Mouse (Mus musculus) ES-E14 (cell line): ENCODE data around the gene Git1. TPM values are rescaled to one million over a fixed set of nuclear protein-coding genes. Genes with fewer than 3 reads are reported as not detected.

Source experiments
- DNase-seq: peaks from one replicate; pipeline ENCODE4 v3.0.0-alpha.2; 2013; ENCODE audit warnings: low read depth, low spot score
- H3K27ac ChIP-seq: 2 replicates; pipeline ENCODE4 v1.5.1; 2012; ENCODE audit warnings: low read depth, mild to moderate bottlenecking, low read length, moderate library complexity, mixed read lengths; ENCODE audit not compliant: poor library complexity, insufficient read depth, severe bottlenecking
- H3K36me3 ChIP-seq: 2 replicates; pipeline ENCODE4 v1.6.1; 2012; ENCODE audit warnings: mild to moderate bottlenecking, low read length, moderate library complexity, mixed read lengths; ENCODE audit not compliant: control insufficient read depth, poor library complexity, insufficient read depth, severe bottlenecking
- H3K4me1 ChIP-seq, 2 experiments: fragments of 150-350 bp in 1 of 2; sonication (generic) in 1 of 2; 2 replicates each; pipeline ENCODE4 v1.6.1; 2012; ENCODE audit warnings: low read length in 2 of 2, mild to moderate bottlenecking in 1 of 2, mixed read lengths in 1 of 2; ENCODE audit not compliant: control insufficient read depth in 2 of 2, insufficient read depth in 2 of 2, poor library complexity in 1 of 2
- H3K4me3 ChIP-seq, 2 experiments: fragments of 150-350 bp in 1 of 2; sonication (generic) in 1 of 2; 2 replicates each; pipeline ENCODE4 v1.5.1; 2012; ENCODE audit warnings: low read length in 2 of 2, low read depth in 1 of 2, mild to moderate bottlenecking in 1 of 2, mixed read lengths in 1 of 2; ENCODE audit not compliant: insufficient read depth in 1 of 2, poor library complexity in 1 of 2, severe bottlenecking in 1 of 2
- H3K9ac ChIP-seq: 2 replicates; pipeline ENCODE4 v1.6.1; 2012; ENCODE audit warnings: low read depth, mild to moderate bottlenecking, low read length, mixed read lengths; ENCODE audit not compliant: poor library complexity, insufficient read depth, severe bottlenecking
- H3K9me3 ChIP-seq: fragments of 150-350 bp; sonication (generic); 2 replicates; pipeline ENCODE4 v1.6.1; 2012; ENCODE audit warnings: low read depth, mild to moderate bottlenecking, low read length; ENCODE audit not compliant: control insufficient read depth, insufficient read depth
- CHD2 ChIP-seq: IDR thresholded peaks from 2 replicates; pipeline ENCODE4 v1.6.1; 2014; ENCODE audit warnings: mild to moderate bottlenecking, low read depth, low read length, inconsistent platforms
- HCFC1 ChIP-seq: IDR thresholded peaks from 2 replicates; pipeline ENCODE4 v1.6.1; 2012; ENCODE audit warnings: low read length, inconsistent platforms, borderline replicate concordance; ENCODE audit not compliant: insufficient read depth
- MAFK ChIP-seq: IDR thresholded peaks from 2 replicates; pipeline ENCODE4 v1.6.1; 2014; ENCODE audit warnings: mild to moderate bottlenecking, low read depth, low read length, inconsistent platforms; ENCODE audit not compliant: insufficient read depth
- ZC3H11A ChIP-seq: IDR thresholded peaks from 2 replicates; pipeline ENCODE4 v1.6.1; 2012; ENCODE audit warnings: low read depth, mild to moderate bottlenecking, inconsistent platforms, low read length, borderline replicate concordance
- ZNF384 ChIP-seq: IDR thresholded peaks from 2 replicates; pipeline ENCODE4 v1.6.1; 2012; ENCODE audit warnings: low read depth, low read length, inconsistent platforms
- in situ Hi-C, 2 experiments: fragments of 600-800 bp; cut with MboI; formaldehyde crosslinking; loops; one replicate each; pipeline ENCODE4 v1.15.1; 2025; ENCODE audit warnings: low sequenced_read_pairs in 2 of 2, inconsistent platforms in 1 of 2; ENCODE audit not compliant: unreplicated experiment in 2 of 2
- total RNA-seq: library from RNA; depleted of rRNA; stranded (reverse); fragments of 300-350 nt; gene quantifications from 2 replicates; pipeline ENCODE4 v1.2.3, GENCODE M21; 2012

The Git1 gene
- total RNA-seq, 1 experiment = 43.1 TPM

DNA sequence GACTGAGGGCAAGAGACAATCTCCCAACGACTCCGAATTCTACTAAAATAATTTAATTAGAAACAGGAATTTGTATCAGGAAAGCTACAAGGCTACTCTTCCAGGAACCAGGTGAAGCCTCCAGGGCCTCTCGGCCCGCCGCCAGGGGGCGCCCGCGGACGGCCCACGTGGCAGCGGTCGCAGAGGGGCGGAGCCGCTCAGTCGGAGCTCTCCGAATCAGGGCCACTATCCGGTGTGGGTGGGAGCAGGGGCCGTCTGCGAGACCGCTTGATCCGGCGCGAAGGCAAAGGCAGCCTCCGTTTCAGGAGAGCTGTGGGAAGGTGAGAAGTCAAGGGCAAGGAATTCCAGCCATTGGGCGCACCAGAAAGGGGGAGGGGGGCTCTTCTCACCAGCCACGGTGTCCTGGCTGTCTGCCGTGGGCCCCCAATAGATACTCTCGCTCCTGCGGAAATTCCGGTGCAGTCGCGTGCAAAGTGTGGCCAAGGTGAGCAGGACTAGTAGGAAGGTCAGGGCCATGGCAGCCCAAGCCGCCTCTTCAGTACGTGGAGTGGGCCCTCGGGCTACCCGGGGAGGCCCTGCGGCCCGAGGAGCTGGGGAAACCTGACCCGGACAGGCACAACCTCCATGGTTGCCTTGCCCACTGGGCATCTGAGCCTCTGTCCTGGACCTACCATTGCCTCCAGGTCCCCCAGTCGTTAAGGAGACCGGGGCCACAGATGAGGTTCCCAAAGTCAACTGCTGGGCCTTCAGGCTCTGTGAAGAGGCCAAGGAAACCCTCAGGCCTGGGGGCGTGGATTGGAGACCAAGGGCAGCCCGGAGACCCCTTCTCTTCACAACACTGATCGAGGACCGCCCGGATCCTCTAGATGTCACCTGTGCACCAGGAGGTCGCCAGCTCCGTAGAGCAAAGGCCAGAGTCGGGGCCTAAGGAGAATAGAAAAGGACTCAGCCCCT, 15.0 kb downstream of the Git1 start:
- Histone ChIP-seq H3K9me3 (no peaks in the 10 kb centered on the region), H3K36me3 (peaks cover 38% of the 10 kb centered on the region), H3K4me1 (peaks cover 0 to 19% of the 10 kb centered on the region in 2 experiments), H3K27ac (no peak overlapping the region), H3K9ac (peak overlapping the region; percentile 36; the same call in 1 of the 2 replicates), H3K4me3 (peak overlapping the region; percentile 42 to 44)
- in situ Hi-C loops = no loop called here
- TF ChIP-seq ZNF384 = no peak
- TF ChIP-seq HCFC1 = no peak
- no peak for TF ChIP-seq CHD2
- no peak for TF ChIP-seq MAFK
- TF ChIP-seq ZC3H11A = no peak
- DNase-seq = no peak

DNA sequence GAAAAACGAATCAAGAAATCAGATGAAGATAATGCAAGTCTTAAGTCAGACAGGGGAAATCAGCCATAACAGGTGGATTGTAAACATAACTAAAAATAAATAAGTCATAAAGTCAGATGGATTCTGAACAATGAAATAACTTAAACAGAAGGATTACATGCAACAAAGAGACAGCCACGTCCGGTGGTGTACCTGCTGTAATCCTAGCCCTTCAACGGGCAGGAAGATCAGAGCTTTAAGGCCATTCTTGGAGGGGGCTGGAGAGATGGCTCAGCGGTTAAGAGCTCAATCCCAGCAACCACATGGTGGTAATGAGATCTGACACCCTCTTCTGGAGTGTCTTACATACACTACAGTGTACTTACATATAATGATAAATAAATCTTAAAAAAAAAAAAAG, 18.0 kb downstream of the Git1 start:
- in situ Hi-C loops = no loop called here
- DNase-seq = no peak
- Histone ChIP-seq H3K4me1 (peaks cover 2 to 17% of the 10 kb centered on the region in 2 experiments), H3K4me3 (no peak overlapping the region), H3K9ac (no peak overlapping the region), H3K36me3 (peaks cover 9% of the 10 kb centered on the region; the same call in 1 of the 2 replicates), H3K27ac (no peak overlapping the region), H3K9me3 (no peaks in the 10 kb centered on the region)
- no peak for TF ChIP-seq ZNF384
- no peak for TF ChIP-seq CHD2
- TF ChIP-seq MAFK = no peak
- TF ChIP-seq HCFC1 = no peak
- no peak for TF ChIP-seq ZC3H11A

DNA sequence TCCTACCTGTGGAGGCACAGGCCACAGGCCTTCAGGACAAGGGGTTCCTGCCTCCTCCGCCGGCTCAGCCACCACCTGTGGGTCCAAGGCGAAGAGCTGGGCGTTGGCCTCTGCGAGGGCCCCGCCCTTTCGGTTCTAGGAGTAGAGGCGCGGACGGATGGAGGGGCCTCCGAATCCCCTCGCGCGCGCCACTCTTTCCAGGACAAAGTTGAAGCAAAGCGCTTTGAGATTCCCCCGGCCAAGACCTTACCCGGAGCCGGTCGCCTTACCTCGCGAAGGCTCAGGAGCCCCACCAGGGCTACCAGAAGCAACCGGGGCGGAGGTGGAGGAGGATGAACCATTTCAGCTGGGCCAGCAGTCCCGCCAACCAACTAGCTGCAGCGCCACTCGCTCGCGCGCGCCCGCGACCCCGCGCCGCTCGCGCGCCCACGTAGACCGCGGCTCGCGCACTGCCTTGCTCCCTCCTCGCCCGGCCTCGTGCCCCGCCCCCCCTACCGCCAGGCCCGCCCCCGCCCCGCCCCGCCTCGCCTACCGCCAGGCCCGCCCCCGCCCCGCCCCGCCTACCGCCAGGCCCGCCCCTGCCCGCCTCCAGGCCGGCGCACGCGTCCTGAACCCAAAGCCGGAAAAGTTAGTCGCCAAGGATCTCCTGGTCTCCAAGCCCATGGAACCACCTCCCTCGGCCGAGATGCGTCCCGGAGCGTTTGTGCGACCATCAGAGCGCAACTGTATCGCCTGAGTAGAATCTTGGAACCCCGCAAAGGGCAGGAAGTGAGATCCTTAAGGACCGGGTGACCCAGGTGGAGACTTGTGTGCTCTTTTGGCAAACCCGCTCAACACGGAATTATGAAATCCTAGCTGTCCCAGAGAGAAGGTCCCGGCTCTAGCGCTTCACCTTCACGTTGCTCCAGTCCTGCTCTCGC, 19.8 kb downstream of the Git1 start:
- no peaks in the 10 kb centered on the region for H3K36me3 ChIP-seq
- no peak for TF ChIP-seq MAFK
- no peak for TF ChIP-seq CHD2
- no peak for TF ChIP-seq HCFC1
- no peak for TF ChIP-seq ZC3H11A
- TF ChIP-seq ZNF384 = no peak
- in situ Hi-C loops = no loop called here
- H3K4me3 ChIP-seq = peak overlapping the region; percentile 69 to 96
- no peak overlapping the region for H3K27ac ChIP-seq
- DNase-seq = no peak
- peak overlapping the region; percentile 79 for H3K9ac ChIP-seq
- H3K4me1 ChIP-seq = peaks cover 2 to 13% of the 10 kb centered on the region in 2 experiments
- no peaks in the 10 kb centered on the region for H3K9me3 ChIP-seq

DNA sequence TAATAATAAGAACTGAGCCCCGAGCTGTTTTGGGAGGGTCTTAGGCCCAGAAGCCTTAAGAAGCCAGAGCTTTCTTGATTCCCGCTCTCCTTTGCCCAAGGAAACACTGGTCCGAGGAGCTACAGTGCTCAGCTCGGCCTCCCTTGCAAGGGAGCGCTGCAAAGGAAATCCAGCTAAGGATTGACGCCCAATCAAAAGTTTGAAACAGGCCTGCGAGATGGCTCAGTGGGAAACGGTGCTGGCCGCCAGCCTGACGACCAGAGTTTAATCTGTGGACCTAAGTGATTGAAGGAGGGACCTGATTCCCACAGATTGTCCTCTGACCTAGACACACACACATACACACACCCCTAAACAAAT, 20.4 kb downstream of the Git1 start:
- Histone ChIP-seq H3K9ac (peak overlapping the region; percentile 79; the same call in 1 of the 2 replicates), H3K36me3 (no peaks in the 10 kb centered on the region), H3K27ac (no peak overlapping the region), H3K9me3 (no peaks in the 10 kb centered on the region), H3K4me3 (peak overlapping the region; percentile 66 to 69), H3K4me1 (peaks cover 2 to 11% of the 10 kb centered on the region in 2 experiments)
- TF ChIP-seq MAFK = no peak
- no peak for TF ChIP-seq HCFC1
- TF ChIP-seq ZC3H11A = no peak
- no peak for TF ChIP-seq ZNF384
- no peak for TF ChIP-seq CHD2
- in situ Hi-C loops = no loop called here
- DNase-seq = no peak
